9 mouse cellular contexts compared by ENCODE assay signal in the genomic region with DNA sequence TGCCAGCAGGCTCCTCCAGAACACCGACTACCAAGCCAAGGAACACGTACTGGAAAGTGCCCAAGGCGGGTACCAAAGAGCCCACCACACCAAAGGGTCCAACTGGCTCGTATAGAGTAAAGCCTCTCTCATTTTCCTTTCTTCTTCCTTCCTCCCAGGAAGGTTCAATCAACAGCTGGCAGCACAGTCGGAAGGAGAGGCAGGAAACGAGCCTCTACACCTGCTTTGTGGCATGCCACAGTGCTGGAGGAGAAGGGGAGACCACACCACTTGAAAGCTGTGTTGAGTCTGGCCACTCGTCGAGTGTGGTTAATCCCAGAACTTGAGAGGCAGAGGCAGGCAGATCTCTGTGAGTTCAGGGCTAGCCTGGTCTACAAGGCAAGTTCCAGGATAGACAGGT. TPM values are rescaled to one million over a fixed set of nuclear protein-coding genes. Genes with fewer than 3 reads are reported as not detected.
DNase-seq lines count a peak whose midpoint lies in the region; ATAC-seq and TF ChIP-seq lines count a peak whose summit lies in the region.
"Had no signal": no experiment of that assay in that cellular context is flagged by ENCODE, and none has a peak within 500 bp of the region (broad histone marks: within the 10 kb centered on the region; RNA-seq: fewer than 3 reads in every experiment).

No protein-coding gene starts in this region.

- TF ChIP-seq POLR2A in heart, adult 2 months (IDR thresholded peaks at IDR 0.05; ENCODE audit: insufficient read depth, low read depth, low read length), result no peak

- no peaks in the 10 kb centered on the region for H3K9me3 ChIP-seq in limb, embryonic 15.5 days
- H3K9me3 ChIP-seq: limb, embryonic 13.5 days had no signal

- no peak for TF ChIP-seq CTCF in heart, adult 2 months (IDR thresholded peaks at IDR 0.05)
- TF ChIP-seq CTCF in layer of hippocampus, adult 2 months (conservative IDR thresholded peaks at IDR 0.05), result no peak

- H3K27me3 ChIP-seq in heart, adult 2 months (ENCODE audit: control insufficient read depth, insufficient read depth, low read length), result no peaks in the 10 kb centered on the region
- no peaks in the 10 kb centered on the region for H3K27me3 ChIP-seq in limb, embryonic 15.5 days
- H3K27me3 ChIP-seq: limb, embryonic 13.5 days had no signal

- no peak for DNase-seq in heart, adult 2 months
- DNase-seq in heart, adult 11 months, result no peak
- DNase-seq in layer of hippocampus, adult 2 months (ENCODE audit: low spot score in 2 of 2), result no peak
- no peak for DNase-seq in layer of hippocampus, adult 8-10 months (ENCODE audit: low spot score in 2 of 2)
- DNase-seq in urinary bladder, postnatal 36 days (ENCODE audit: low spot score in 2 of 2), result no peak

- no peak overlapping the region for H3K9ac ChIP-seq in heart, adult 2 months (ENCODE audit: low read depth, low read length)
- H3K9ac ChIP-seq in limb, embryonic 15.5 days, result no peak overlapping the region
- H3K9ac ChIP-seq: limb, embryonic 13.5 days had no signal

- no peak overlapping the region for H3K4me2 ChIP-seq in limb, embryonic 15.5 days
- H3K4me2 ChIP-seq: limb, embryonic 13.5 days had no signal

- peaks cover 23% of the 10 kb centered on the region for H3K4me1 ChIP-seq in heart, adult 2 months (ENCODE audit: control insufficient read depth, insufficient read depth, low read length)
- peaks cover 34% of the 10 kb centered on the region for H3K4me1 ChIP-seq in brown adipose tissue, adult 24 weeks (ENCODE audit: control insufficient read depth, insufficient read depth, insufficient read length, low read length)
- peaks cover 16% of the 10 kb centered on the region for H3K4me1 ChIP-seq in limb, embryonic 15.5 days

- ATAC-seq in limb, embryonic 15.5 days (ENCODE audit: insufficient number of reproducible peaks, low FRiP score, low TSS enrichment, low read depth), result no peak
- ATAC-seq in erythroid progenitor cell, adult 5-6 weeks (replicated peaks; ENCODE audit: low FRiP score, poor library complexity, severe bottlenecking), result no peak

- 71% methylated on average over 8 of the region's 8 CpGs for WGBS in heart, adult 2 months
- 81% methylated on average over 8 of the region's 8 CpGs for WGBS in limb, embryonic 15.5 days

- intact Hi-C loops in heart, adult 2 months (cut with DNase I), result loop anchor here (1.0 to 2.0 kb wide), 2 partner anchors 48 to 187 kb away; a partner anchor contains a TSS

- H3K27ac ChIP-seq in heart, adult 2 months, result peak overlapping the region; percentile 81
- peak overlapping the region; percentile 64; the same call in 1 of the 2 replicates for H3K27ac ChIP-seq in layer of hippocampus, adult 2 months
- peak overlapping the region; percentile 90 for H3K27ac ChIP-seq in brown adipose tissue, adult 24 weeks (replicated peaks; ENCODE audit: low read depth, low read length)
- peak overlapping the region; percentile 82 for H3K27ac ChIP-seq in limb, embryonic 15.5 days

- TF ChIP-seq EP300 in heart, adult 2 months (IDR thresholded peaks at IDR 0.05; ENCODE audit: insufficient read depth, low read depth, low read length), result no peak

- no peaks in the 10 kb centered on the region for H3K79me2 ChIP-seq in heart, adult 2 months (replicated peaks; ENCODE audit: control insufficient read depth, insufficient read depth, low read length)

- H3K36me3 ChIP-seq in heart, adult 2 months (ENCODE audit: control insufficient read depth, insufficient read depth, low read length), result no peaks in the 10 kb centered on the region
- H3K36me3 ChIP-seq in limb, embryonic 15.5 days, result no peaks in the 10 kb centered on the region
- H3K36me3 ChIP-seq: limb, embryonic 13.5 days had no signal

- H3K4me3 ChIP-seq in heart, adult 2 months, result no peak overlapping the region; the same call in 1 of the 2 replicates
- no peak overlapping the region for H3K4me3 ChIP-seq in layer of hippocampus, adult 2 months
- no peak overlapping the region for H3K4me3 ChIP-seq in brown adipose tissue, adult 24 weeks (ENCODE audit: insufficient read depth, low read depth, low read length)
- H3K4me3 ChIP-seq in limb, embryonic 15.5 days, result no peak overlapping the region
- H3K4me3 ChIP-seq: limb, embryonic 13.5 days had no signal

RNA-seq across cellular contexts. Expression of a gene that starts 7.5 kb away (rescaled TPM):
- under 1 TPM; 0.20 to 0.26 TPM for total RNA-seq in heart, adult 2 months (2021)
- 0.35 and 0.47 TPM in 2 replicates for polyA plus RNA-seq in heart, adult 2 months (2012; rRNA removed)
- total RNA-seq in layer of hippocampus, adult 2 months (2021), result under 1 TPM; 0.22 to 0.51 TPM
- total RNA-seq in layer of hippocampus, adult 8-10 months (2022), result 1 to 10 TPM in 1 of 4 experiments, under 1 TPM in 2, not detected in 1; 0.18 to 1.2 (median 0.45) TPM
- not detected in 2 replicates for polyA plus RNA-seq in brown adipose tissue, adult 24 weeks (2012; ENCODE audit: insufficient read depth, insufficient read length, missing spikeins)
- polyA plus RNA-seq in limb, embryonic 15.5 days (2015; fragmentation: Nextera tagmentation; extraction: Ambion mirVana), result 0.73 and 0.79 TPM in 2 replicates
- total RNA-seq in erythroid progenitor cell, adult 5-6 weeks (2015; ENCODE audit: low replicate concordance), result not detected in 2 replicates
- not detected in 2 replicates for total RNA-seq in erythroid progenitor cell, adult 5-6 weeks (2017; ENCODE audit: low replicate concordance)
